Mouse (Mus musculus): ENCODE data around the gene Treml4. TPM values are rescaled to one million over a fixed set of nuclear protein-coding genes. Genes with fewer than 3 reads are reported as not detected.

The Treml4 gene
- polyA plus RNA-seq, 1 experiment = 0.92 TPM

DNA sequence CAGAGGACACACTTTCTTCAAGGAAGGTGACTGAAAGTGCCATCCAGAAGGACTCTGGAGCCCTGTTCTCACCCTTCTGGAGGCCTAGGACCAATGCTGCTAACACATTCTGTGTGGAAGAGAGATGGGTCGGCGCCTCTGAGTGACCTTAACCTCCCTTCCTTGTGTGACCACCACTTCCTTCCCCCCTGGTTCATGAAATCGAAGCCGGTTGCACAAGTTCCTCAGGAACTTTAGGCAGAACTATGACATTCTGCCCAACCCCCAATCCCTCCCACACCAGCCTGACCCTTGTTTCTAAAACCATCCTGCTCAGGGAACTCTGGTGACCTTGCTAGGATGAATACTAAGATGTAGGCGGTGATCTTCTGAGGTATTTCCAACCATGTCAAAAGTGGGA, 60.2 kb downstream of the Treml4 start:
- H3K27ac ChIP-seq (ENCODE audit: insufficient read depth, low read depth, low read length) = no peak overlapping the region
- no peaks in the 10 kb centered on the region for H3K4me1 ChIP-seq (ENCODE audit: control insufficient read depth, insufficient read depth, low read length)
- WGBS = 69% methylated on average over 5 of the region's 5 CpGs
- H3K36me3 ChIP-seq (ENCODE audit: control insufficient read depth, insufficient read depth, low read length) = no peaks in the 10 kb centered on the region
- DNase-seq = no peak
- TF ChIP-seq CTCF (conservative IDR thresholded peaks at IDR 0.05; ENCODE audit: insufficient read depth, insufficient read length, low read depth, low read length) (no peak), POLR2A (IDR thresholded peaks at IDR 0.05; ENCODE audit: low read depth, low read length) (no peak)
- no peak overlapping the region for H3K4me3 ChIP-seq (ENCODE audit: insufficient read depth, low read depth, low read length)
- no peaks in the 10 kb centered on the region for H3K27me3 ChIP-seq (replicated peaks; ENCODE audit: control insufficient read depth, insufficient read depth, low read length)

Other genes with a start within 250 kb of the Treml4 start
- gene 1700122O11Rik, start 226.0 kb upstream of the Treml4 start, polyA plus RNA-seq (2012; rRNA removed) = not detected in 2 replicates
- not detected in 2 replicates for gene 1700067P10Rik, start 175.0 kb upstream of the Treml4 start, polyA plus RNA-seq (2012; rRNA removed)
- gene 9830107B12Rik, start 118.0 kb upstream of the Treml4 start, polyA plus RNA-seq (2012; rRNA removed) = not detected in 2 replicates
- 0.15 and 0.27 TPM in 2 replicates for gene A530064D06Rik, start 97.0 kb upstream of the Treml4 start, polyA plus RNA-seq (2012; rRNA removed)
- gene Trem1, start 31.5 kb upstream of the Treml4 start, polyA plus RNA-seq (2012; rRNA removed) = 0.03 TPM in 2 replicates
- gene Trem3, start 16.5 kb upstream of the Treml4 start, polyA plus RNA-seq (2012; rRNA removed) = 0.11 and 0.19 TPM in 2 replicates
- gene Treml2, start 35.2 kb downstream of the Treml4 start, polyA plus RNA-seq (2012; rRNA removed) = 0.07 and 3.1 TPM in 2 replicates
- 0.08 and 0.45 TPM in 2 replicates for gene B430306N03Rik, start 51.8 kb downstream of the Treml4 start, polyA plus RNA-seq (2012; rRNA removed)
- gene Trem2, start 82.1 kb downstream of the Treml4 start, polyA plus RNA-seq (2012; rRNA removed) = 0.62 and 0.75 TPM in 2 replicates
- gene Treml1, start 95.6 kb downstream of the Treml4 start, polyA plus RNA-seq (2012; rRNA removed) = 0.09 and 0.15 TPM in 2 replicates
- gene Nfya, start 145.6 kb downstream of the Treml4 start, polyA plus RNA-seq (2012; rRNA removed) = 45.8 and 46.2 TPM in 2 replicates
- gene Oard1, start 145.7 kb downstream of the Treml4 start, polyA plus RNA-seq (2012; rRNA removed) = 18.2 and 25.8 TPM in 2 replicates
- 2.0 and 6.0 TPM in 2 replicates for gene Apobec2, start 168.6 kb downstream of the Treml4 start, polyA plus RNA-seq (2012; rRNA removed)
- gene Tspo2, start 187.2 kb downstream of the Treml4 start, polyA plus RNA-seq (2012; rRNA removed) = 0.41 and 0.53 TPM in 2 replicates
- gene Unc5cl, start 190.6 kb downstream of the Treml4 start, polyA plus RNA-seq (2012; rRNA removed) = 0.26 and 0.58 TPM in 2 replicates